ENCODE assay signal across 11 mouse cellular contexts in the genomic region with DNA sequence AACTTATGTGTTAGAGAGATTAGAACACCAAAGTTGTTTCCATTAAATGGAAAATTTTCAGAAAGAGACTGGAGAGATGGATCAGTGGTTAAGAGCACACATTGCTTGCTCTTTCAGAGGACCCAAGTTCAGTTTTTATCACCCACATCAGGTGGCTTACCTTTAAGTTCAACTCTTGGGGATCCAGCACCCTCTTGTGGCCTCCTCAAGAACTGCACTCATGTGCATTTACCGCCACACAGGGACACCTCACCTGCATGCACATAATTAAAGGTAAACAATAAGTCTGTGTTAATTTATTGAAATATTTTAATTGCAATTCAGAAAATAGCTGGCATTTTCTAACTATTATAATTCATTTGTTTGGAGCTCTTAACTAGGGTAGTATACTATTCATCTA. TPM values are rescaled to one million over a fixed set of nuclear protein-coding genes. Genes with fewer than 3 reads are reported as not detected.
DNase-seq lines count a peak whose midpoint lies in the region; TF ChIP-seq lines count a peak whose summit lies in the region.
"Had no signal": no experiment of that assay in that cellular context is flagged by ENCODE, and none has a peak within 500 bp of the region (broad histone marks: within the 10 kb centered on the region; RNA-seq: fewer than 3 reads in every experiment).

No protein-coding gene starts in this region.

- intact Hi-C loops in gastrocnemius, adult 2 months (cut with DNase I), result no loop called here

- H3K4me3 ChIP-seq in gastrocnemius, adult 2 months, result no peak overlapping the region
- H3K4me3 ChIP-seq in testis, adult 2 months (ENCODE audit: control insufficient read depth, low read depth, low read length), result no peak overlapping the region
- H3K4me3 ChIP-seq in embryonic facial prominence, embryonic 10.5 days, result no peak overlapping the region
- H3K4me3 ChIP-seq: embryonic facial prominence, embryonic 13.5 days; lung, embryonic 15.5 days had no signal

- TF ChIP-seq CTCF in gastrocnemius, adult 2 months (IDR thresholded peaks at IDR 0.05), result peak; percentile 32; the same call in 1 of the 2 replicates
- peak; percentile 39; the same call in 1 of the 2 replicates for TF ChIP-seq CTCF in testis, adult 2 months (IDR thresholded peaks at IDR 0.05; ENCODE audit: control insufficient read depth, insufficient read depth, insufficient replicate concordance, low read depth, low read length)

- no peaks in the 10 kb centered on the region for H3K27me3 ChIP-seq in testis, adult 2 months (ENCODE audit: control insufficient read depth, insufficient read depth, low read length)
- H3K27me3 ChIP-seq in embryonic facial prominence, embryonic 10.5 days (replicated peaks; ENCODE audit: low read depth, poor library complexity, severe bottlenecking), result no peaks in the 10 kb centered on the region
- H3K27me3 ChIP-seq: embryonic facial prominence, embryonic 13.5 days; lung, embryonic 15.5 days had no signal

- 97% methylated on average over 1 of the region's 1 CpGs for WGBS in embryonic facial prominence, embryonic 10.5 days

- no peak overlapping the region for H3K27ac ChIP-seq in gastrocnemius, adult 2 months
- no peak overlapping the region for H3K27ac ChIP-seq in testis, adult 2 months (ENCODE audit: control insufficient read depth, insufficient read depth, low read depth, low read length)
- H3K27ac ChIP-seq in embryonic facial prominence, embryonic 10.5 days (replicated peaks), result no peak overlapping the region
- H3K27ac ChIP-seq: embryonic facial prominence, embryonic 13.5 days; lung, embryonic 15.5 days had no signal

- peaks cover 4% of the 10 kb centered on the region; the same call in 1 of the 2 replicates for H3K9me3 ChIP-seq in embryonic facial prominence, embryonic 10.5 days
- H3K9me3 ChIP-seq: lung, embryonic 15.5 days had no signal

- no peak for DNase-seq in gastrocnemius, adult 2 months
- DNase-seq in gastrocnemius, postnatal 10 days, result no peak
- no peak for DNase-seq in testis, postnatal 10 days (ENCODE audit: low spot score)
- peak; percentile 17 for DNase-seq in embryonic facial prominence, embryonic 10.5 days (ENCODE audit: low spot score)
- peak; percentile 28 for DNase-seq in thymus, postnatal 4 days
- DNase-seq in urinary bladder, adult 2 months (ENCODE audit: low spot score), result no peak
- DNase-seq in frontal cortex, adult 2 months (ENCODE audit: extremely low spot score in 1 of 2, low spot score in 1 of 2), result no peak

- peaks cover 1% of the 10 kb centered on the region for H3K36me3 ChIP-seq in testis, adult 2 months (ENCODE audit: control insufficient read depth, insufficient read depth, low read length)
- H3K36me3 ChIP-seq in embryonic facial prominence, embryonic 10.5 days (replicated peaks), result peaks cover 97% of the 10 kb centered on the region

- H3K4me1 ChIP-seq in testis, adult 2 months (ENCODE audit: control insufficient read depth, insufficient read depth, low read length), result no peaks in the 10 kb centered on the region
- H3K4me1 ChIP-seq in embryonic facial prominence, embryonic 10.5 days, result no peaks in the 10 kb centered on the region
- H3K4me1 ChIP-seq: embryonic facial prominence, embryonic 13.5 days; lung, embryonic 15.5 days had no signal

- no peak for TF ChIP-seq POLR2A in testis, adult 2 months (IDR thresholded peaks at IDR 0.05; ENCODE audit: control insufficient read depth, low read depth, low read length)

RNA-seq across cellular contexts. Expression of a gene that starts 20.7 kb away (rescaled TPM):
- total RNA-seq in gastrocnemius, adult 2 months (2021), result 1 to 10 TPM in 1 of 2 experiments, under 1 TPM in 1; 0.56 to 1.9 TPM
- total RNA-seq in gastrocnemius, postnatal 10 days (2021), result 10 to 100 TPM; 10.6 to 12.2 TPM
- polyA plus RNA-seq in testis, adult 2 months (2012; rRNA removed), result 7.6 and 8.2 TPM in 2 replicates
- 216 and 228 TPM in 2 replicates for polyA plus RNA-seq in embryonic facial prominence, embryonic 10.5 days (2016; fragmentation: Nextera tagmentation; extraction: Ambion mirVana)
- polyA plus RNA-seq in urinary bladder, adult 2 months (2012; rRNA removed), result 2.3 and 3.0 TPM in 2 replicates
- polyA plus RNA-seq in frontal cortex, adult 2 months (2012; rRNA removed), result 2.8 and 3.3 TPM in 2 replicates

RNA-seq across cellular contexts. Expression of a gene that starts 37.3 kb away (rescaled TPM):
- total RNA-seq in gastrocnemius, adult 2 months (2021), result not detected
- not detected for total RNA-seq in gastrocnemius, postnatal 10 days (2021)
- not detected in 2 replicates for polyA plus RNA-seq in testis, adult 2 months (2012; rRNA removed)
- polyA plus RNA-seq in embryonic facial prominence, embryonic 10.5 days (2016; fragmentation: Nextera tagmentation; extraction: Ambion mirVana), result not detected in 2 replicates
- polyA plus RNA-seq in urinary bladder, adult 2 months (2012; rRNA removed), result 1.7 and 2.0 TPM in 2 replicates
- 2.7 and 3.5 TPM in 2 replicates for polyA plus RNA-seq in frontal cortex, adult 2 months (2012; rRNA removed)
- polyA plus RNA-seq: heart, embryonic 11.5 days had no signal

Comparison
In these comparisons a context has a peak if more than half of its experiments do, and no peak if none do; other contexts are left out.
1. DNase-seq: peak in embryonic facial prominence, embryonic 10.5 days (single experiment) and thymus, postnatal 4 days (single experiment); none in gastrocnemius, adult 2 months (single experiment), gastrocnemius, postnatal 10 days (single experiment), testis, postnatal 10 days (single experiment), urinary bladder, adult 2 months (single experiment) and frontal cortex, adult 2 months (0 of 2).
2. RNA of a gene that starts 20.7 kb away (polyA plus RNA-seq): 216 to 228 TPM in embryonic facial prominence, embryonic 10.5 days; 7.6 to 8.2 TPM in testis, adult 2 months, 2.8 to 3.3 TPM in frontal cortex, adult 2 months and 2.3 to 3.0 TPM in urinary bladder, adult 2 months; every median in the first group is over 10 times any median in the second.